ENCODE assay signal across 8 mouse cellular contexts in the genomic region with DNA sequence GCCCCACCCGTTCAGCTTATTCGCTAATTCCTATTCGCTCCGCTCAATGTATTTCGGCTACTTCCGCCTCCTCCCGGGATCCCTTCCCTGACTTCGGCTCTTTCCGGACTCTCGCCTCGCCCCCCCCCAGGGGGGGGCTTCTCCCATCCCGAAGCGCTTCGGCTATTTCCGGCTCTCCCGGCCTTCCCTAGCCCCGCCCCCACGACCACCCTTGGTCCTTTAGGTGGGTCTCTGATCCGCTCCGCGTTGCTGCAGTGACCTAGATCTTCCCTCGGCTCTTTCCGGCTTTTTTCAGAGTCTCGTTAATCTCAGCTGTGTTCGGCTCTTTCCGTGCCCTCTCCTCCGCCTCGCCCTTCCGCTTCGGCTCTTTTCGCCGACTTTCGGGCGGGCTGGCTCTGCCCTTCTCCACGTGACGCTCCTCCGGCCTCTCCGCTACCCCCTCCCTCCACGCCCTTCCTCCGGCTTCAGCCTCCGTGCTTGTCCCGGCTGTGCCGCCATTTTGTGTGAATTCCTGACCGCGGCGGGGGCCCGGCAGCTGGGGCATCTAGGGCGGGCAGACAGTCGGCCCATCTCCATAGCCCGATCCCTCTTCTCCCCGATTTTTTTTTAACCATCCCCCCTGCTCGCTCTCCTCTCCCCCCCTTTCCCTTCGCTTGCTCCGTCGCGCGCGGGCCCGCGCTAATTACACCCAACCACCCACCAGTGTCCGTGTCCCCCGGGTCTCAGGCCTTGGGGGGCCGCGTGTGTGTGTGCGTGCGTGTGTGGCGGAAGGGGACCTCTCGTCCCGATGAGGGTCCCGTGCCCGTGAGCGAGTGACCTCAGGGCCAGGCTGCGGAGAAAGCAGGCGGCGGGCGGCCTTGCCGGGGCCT. TPM values are rescaled to one million over a fixed set of nuclear protein-coding genes. Genes with fewer than 3 reads are reported as not detected.
DNase-seq lines count a peak whose midpoint lies in the region; ATAC-seq and TF ChIP-seq lines count a peak whose summit lies in the region.

No protein-coding gene starts in this region.

- no peaks in the 10 kb centered on the region for H3K9me3 ChIP-seq in heart, embryonic 14.5 days (ENCODE audit: control insufficient read depth, low read length)
- H3K9me3 ChIP-seq in liver, embryonic 14.5 days (ENCODE audit: control insufficient read depth, low read length), result no peaks in the 10 kb centered on the region
- no peaks in the 10 kb centered on the region for H3K9me3 ChIP-seq in neural tube, embryonic 11.5 days (ENCODE audit: control insufficient read depth, low read length)
- H3K9me3 ChIP-seq in stomach, postnatal 0 days (ENCODE audit: control insufficient read depth, low read length), result no peaks in the 10 kb centered on the region

- WGBS in heart, embryonic 14.5 days, result under 1% methylated on average over 72 of the region's 77 CpGs
- WGBS in liver, embryonic 14.5 days (ENCODE audit: insufficient replicate concordance), result under 1% methylated on average over 77 of the region's 77 CpGs
- under 1% methylated on average over 76 of the region's 77 CpGs for WGBS in neural tube, embryonic 11.5 days
- under 1% methylated on average over 67 of the region's 77 CpGs for WGBS in stomach, postnatal 0 days

- peaks cover 4% of the 10 kb centered on the region; the same call in 1 of the 2 replicates for H3K36me3 ChIP-seq in heart, embryonic 14.5 days (ENCODE audit: control insufficient read depth, insufficient read depth, low read length)
- H3K36me3 ChIP-seq in liver, embryonic 14.5 days (replicated peaks; ENCODE audit: control insufficient read depth, insufficient read depth, low read depth), result peaks cover 10% of the 10 kb centered on the region
- no peaks in the 10 kb centered on the region for H3K36me3 ChIP-seq in neural tube, embryonic 11.5 days (ENCODE audit: control insufficient read depth, insufficient read depth, low read length)
- H3K36me3 ChIP-seq in stomach, postnatal 0 days (ENCODE audit: control insufficient read depth, insufficient read depth, low read length), result no peaks in the 10 kb centered on the region

- no peak for TF ChIP-seq CTCF in liver, embryonic 14.5 days (IDR thresholded peaks at IDR 0.05; ENCODE audit: low read depth)
- TF ChIP-seq CTCF in stomach, postnatal 0 days (IDR thresholded peaks at IDR 0.05; ENCODE audit: low read depth), result no peak

- H3K9ac ChIP-seq in heart, embryonic 14.5 days (ENCODE audit: low read length), result peak overlapping the region; percentile 97
- H3K9ac ChIP-seq in liver, embryonic 14.5 days (replicated peaks), result peak overlapping the region; percentile 100
- peak overlapping the region; percentile 100 for H3K9ac ChIP-seq in neural tube, embryonic 11.5 days (ENCODE audit: low read length)
- peak overlapping the region; percentile 100 for H3K9ac ChIP-seq in stomach, postnatal 0 days (ENCODE audit: low read length)

- H3K4me3 ChIP-seq in heart, embryonic 14.5 days (ENCODE audit: control insufficient read depth in 1 of 2, insufficient read depth in 1 of 2, low read depth in 1 of 2, low read length in 2 of 2), result peak overlapping the region; percentile 56 to 69
- H3K4me3 ChIP-seq in liver, embryonic 14.5 days (ENCODE audit: insufficient read depth in 1 of 2, low read depth in 2 of 2, low read length in 2 of 2), result peak overlapping the region; percentile 74 to 98
- peak overlapping the region; percentile 86 for H3K4me3 ChIP-seq in neural tube, embryonic 11.5 days (ENCODE audit: low read depth, low read length)
- peak overlapping the region; percentile 98 for H3K4me3 ChIP-seq in stomach, postnatal 0 days (ENCODE audit: low read depth, low read length)

- H3K27me3 ChIP-seq in heart, embryonic 14.5 days (ENCODE audit: control insufficient read depth, insufficient read depth, low read length), result no peaks in the 10 kb centered on the region
- H3K27me3 ChIP-seq in liver, embryonic 14.5 days (ENCODE audit: control insufficient read depth, insufficient read depth, low read length), result no peaks in the 10 kb centered on the region
- H3K27me3 ChIP-seq in neural tube, embryonic 11.5 days (ENCODE audit: control insufficient read depth, insufficient read depth, low read length), result no peaks in the 10 kb centered on the region
- H3K27me3 ChIP-seq in stomach, postnatal 0 days (ENCODE audit: control insufficient read depth, insufficient read depth, low read length), result no peaks in the 10 kb centered on the region

- DNase-seq in c-Kit-negative CD71-positive TER-119-positive erythroid progenitor cells, embryonic 14.5 days (ENCODE audit: low read depth, low spot score), result peak; percentile 94
- DNase-seq in fibroblast of lung, adult 2 months (ENCODE audit: low read depth), result peak; percentile 92
- DNase-seq in kidney, postnatal 14 days, result peak; percentile 99
- peak; percentile 94 to 95 (median 95) for DNase-seq in liver, embryonic 14.5 days (ENCODE audit: low read depth in 3 of 3, low spot score in 3 of 3)
- peak; percentile 100 for DNase-seq in neural tube, embryonic 11.5 days (ENCODE audit: low spot score)
- peak; percentile 98 for DNase-seq in stomach, postnatal 0 days (ENCODE audit: low spot score)

- peak overlapping the region; percentile 97 to 100 for H3K27ac ChIP-seq in heart, embryonic 14.5 days (replicated peaks in 1 of 2; ENCODE audit: control insufficient read depth in 1 of 2, insufficient read depth in 1 of 2, low read depth in 2 of 2, low read length in 2 of 2)
- peak overlapping the region; percentile 100 for H3K27ac ChIP-seq in liver, embryonic 14.5 days
- peak overlapping the region; percentile 100 for H3K27ac ChIP-seq in neural tube, embryonic 11.5 days (ENCODE audit: low read depth, low read length)
- H3K27ac ChIP-seq in stomach, postnatal 0 days (replicated peaks), result peak overlapping the region; percentile 100

- peak; percentile 30; the same call in 1 of the 2 replicates for TF ChIP-seq EP300 in liver, embryonic 14.5 days (IDR thresholded peaks at IDR 0.05; ENCODE audit: low read depth)
- no peak for TF ChIP-seq EP300 in stomach, postnatal 0 days (optimal IDR thresholded peaks at IDR 0.05)

- peak overlapping the region; percentile 87 for H3K4me2 ChIP-seq in heart, embryonic 14.5 days (ENCODE audit: low read length)
- H3K4me2 ChIP-seq in liver, embryonic 14.5 days (ENCODE audit: low read depth), result peak overlapping the region; percentile 98
- H3K4me2 ChIP-seq in neural tube, embryonic 11.5 days (ENCODE audit: low read depth), result peak overlapping the region; percentile 96
- H3K4me2 ChIP-seq in stomach, postnatal 0 days (replicated peaks; ENCODE audit: low read depth), result peak overlapping the region; percentile 64

- ATAC-seq in CD4-positive, CD25-positive, alpha-beta regulatory T cell, adult 4 months, result peak; percentile 79
- peak; percentile 91 for ATAC-seq in heart, embryonic 14.5 days (ENCODE audit: insufficient number of reproducible peaks, insufficient read depth, low FRiP score, low read depth)
- ATAC-seq in liver, embryonic 14.5 days (ENCODE audit: insufficient read depth), result peak; percentile 79
- ATAC-seq in neural tube, embryonic 11.5 days (ENCODE audit: insufficient read depth, low FRiP score, low TSS enrichment), result peak; percentile 89
- ATAC-seq in stomach, postnatal 0 days (ENCODE audit: low FRiP score, low TSS enrichment), result peak; percentile 94

- peaks cover 18 to 26% of the 10 kb centered on the region in 2 experiments for H3K4me1 ChIP-seq in heart, embryonic 14.5 days (ENCODE audit: control insufficient read depth in 2 of 2, insufficient read depth in 2 of 2, low read length in 2 of 2)
- peaks cover 23 to 24% of the 10 kb centered on the region in 2 experiments for H3K4me1 ChIP-seq in liver, embryonic 14.5 days (replicated peaks; ENCODE audit: control insufficient read depth in 2 of 2, insufficient read depth in 2 of 2, low read length in 1 of 2)
- H3K4me1 ChIP-seq in neural tube, embryonic 11.5 days (ENCODE audit: control insufficient read depth, insufficient read depth, low read length), result 0 out of 2 replicates have a peak, but pooled peaks cover 5% of the 10 kb centered on the region
- H3K4me1 ChIP-seq in stomach, postnatal 0 days (replicated peaks; ENCODE audit: control insufficient read depth, insufficient read depth), result peaks cover 4% of the 10 kb centered on the region

RNA-seq across cellular contexts. Expression of a gene that starts 0.7 kb away (rescaled TPM):
- polyA plus RNA-seq in CD4-positive, CD25-positive, alpha-beta regulatory T cell, adult 4 months (2017; shearing (Covaris generic)), result 10 to 100 TPM; 13.5 to 18.0 TPM
- polyA plus RNA-seq in heart, embryonic 14.5 days (2014; fragmentation: Nextera tagmentation; extraction: Ambion mirVana), result 8.6 and 10.6 TPM in 2 replicates
- 13.7 and 15.2 TPM in 2 replicates for polyA plus RNA-seq in liver, embryonic 14.5 days (2012; rRNA removed)
- 6.0 TPM in 2 replicates for polyA plus RNA-seq in liver, embryonic 14.5 days (2014; fragmentation: Nextera tagmentation; extraction: Ambion mirVana)
- polyA plus RNA-seq in neural tube, embryonic 11.5 days (2014; fragmentation: Nextera tagmentation; extraction: Ambion mirVana), result 16.5 and 17.3 TPM in 2 replicates
- 5.9 and 6.2 TPM in 2 replicates for polyA plus RNA-seq in stomach, postnatal 0 days (2015; fragmentation: Nextera tagmentation; extraction: Ambion mirVana)

RNA-seq across cellular contexts. Expression of a gene that starts 12.4 kb away (rescaled TPM):
- polyA plus RNA-seq in CD4-positive, CD25-positive, alpha-beta regulatory T cell, adult 4 months (2017; shearing (Covaris generic)), result 10 to 100 TPM; 69.0 to 85.6 TPM
- polyA plus RNA-seq in heart, embryonic 14.5 days (2014; fragmentation: Nextera tagmentation; extraction: Ambion mirVana), result 179 and 183 TPM in 2 replicates
- 35.0 and 55.6 TPM in 2 replicates for polyA plus RNA-seq in liver, embryonic 14.5 days (2012; rRNA removed)
- 89.3 and 95.5 TPM in 2 replicates for polyA plus RNA-seq in liver, embryonic 14.5 days (2014; fragmentation: Nextera tagmentation; extraction: Ambion mirVana)
- 384 and 394 TPM in 2 replicates for polyA plus RNA-seq in neural tube, embryonic 11.5 days (2014; fragmentation: Nextera tagmentation; extraction: Ambion mirVana)
- polyA plus RNA-seq in stomach, postnatal 0 days (2015; fragmentation: Nextera tagmentation; extraction: Ambion mirVana), result 119 and 123 TPM in 2 replicates

RNA-seq across cellular contexts. Expression of a gene that starts 52.5 kb away (rescaled TPM):
- polyA plus RNA-seq in CD4-positive, CD25-positive, alpha-beta regulatory T cell, adult 4 months (2017; shearing (Covaris generic)), result 1 to 10 TPM; 2.5 to 4.9 TPM
- 87.5 and 96.7 TPM in 2 replicates for polyA plus RNA-seq in heart, embryonic 14.5 days (2014; fragmentation: Nextera tagmentation; extraction: Ambion mirVana)
- polyA plus RNA-seq in liver, embryonic 14.5 days (2012; rRNA removed), result 21.5 and 23.6 TPM in 2 replicates
- 34.5 and 36.9 TPM in 2 replicates for polyA plus RNA-seq in liver, embryonic 14.5 days (2014; fragmentation: Nextera tagmentation; extraction: Ambion mirVana)
- 57.2 and 59.6 TPM in 2 replicates for polyA plus RNA-seq in neural tube, embryonic 11.5 days (2014; fragmentation: Nextera tagmentation; extraction: Ambion mirVana)
- 71.5 and 75.0 TPM in 2 replicates for polyA plus RNA-seq in stomach, postnatal 0 days (2015; fragmentation: Nextera tagmentation; extraction: Ambion mirVana)

Comparison
In these comparisons a context has a peak if more than half of its experiments do, and no peak if none do; other contexts are left out.
1. Peak in every context shown above with its lines: DNase-seq, ATAC-seq, H3K4me3 ChIP-seq and H3K27ac ChIP-seq.